18 mouse cellular contexts compared by ENCODE assay signal in genomic region chr11:76037581-76038294, GRCm38 (mm10). TPM values are rescaled to one million over a fixed set of nuclear protein-coding genes. Genes with fewer than 3 reads are reported as not detected.
A peak's percentile ranks its signal among the peaks of the same experiment; 100 is the strongest.
DNase-seq lines count a peak whose midpoint lies in the region; TF ChIP-seq lines count a peak whose summit lies in the region.
"Had no signal": no experiment of that assay in that cellular context is flagged by ENCODE, and none has a peak within 500 bp of the region (broad histone marks: within the 10 kb centered on the region; RNA-seq: fewer than 3 reads in every experiment).

No protein-coding gene starts in this region.

- no peaks in the 10 kb centered on the region for H3K36me3 ChIP-seq in spleen, adult 2 months (ENCODE audit: control insufficient read depth, insufficient read depth, low read length)
- no peaks in the 10 kb centered on the region for H3K36me3 ChIP-seq in forebrain, embryonic 10.5 days (replicated peaks)
- H3K36me3 ChIP-seq: hindbrain, embryonic 10.5 days; limb, embryonic 10.5 days; liver, embryonic 12.5 days had no signal

- WGBS in spleen, adult 2 months = 32% methylated on average over 6 of the region's 6 CpGs
- 63% methylated on average over 6 of the region's 6 CpGs for WGBS in forebrain, embryonic 10.5 days

- TF ChIP-seq CTCF in spleen, adult 2 months (IDR thresholded peaks at IDR 0.05; ENCODE audit: extremely low read depth, insufficient read depth, insufficient read length, insufficient replicate concordance) = no peak

- no peak for TF ChIP-seq POLR2A in spleen, adult 2 months (IDR thresholded peaks at IDR 0.05; ENCODE audit: low read depth, low read length)

- intact Hi-C loops in heart, postnatal 25 days (cut with DNase I) = no loop called here

- H3K9me3 ChIP-seq in forebrain, embryonic 10.5 days = no peaks in the 10 kb centered on the region
- H3K9me3 ChIP-seq: hindbrain, embryonic 10.5 days; limb, embryonic 10.5 days; liver, embryonic 12.5 days had no signal

- H3K27me3 ChIP-seq in spleen, adult 2 months (ENCODE audit: control insufficient read depth, insufficient read depth, low read length) = no peaks in the 10 kb centered on the region
- H3K27me3 ChIP-seq in forebrain, embryonic 10.5 days (ENCODE audit: poor library complexity, severe bottlenecking) = no peaks in the 10 kb centered on the region
- H3K27me3 ChIP-seq: liver, embryonic 12.5 days had no signal

- H3K27ac ChIP-seq in spleen, adult 2 months (ENCODE audit: insufficient read depth, low read length) = peak overlapping the region; percentile 67
- no peak overlapping the region for H3K27ac ChIP-seq in forebrain, embryonic 10.5 days
- H3K27ac ChIP-seq: hindbrain, embryonic 10.5 days; layer of hippocampus, adult 2 months; limb, embryonic 10.5 days; liver, embryonic 12.5 days had no signal

- H3K4me3 ChIP-seq in spleen, adult 2 months (ENCODE audit: extremely low read depth, insufficient read depth, insufficient read length) = no peak overlapping the region
- no peak overlapping the region for H3K4me3 ChIP-seq in forebrain, embryonic 10.5 days
- H3K4me3 ChIP-seq: hindbrain, embryonic 10.5 days; layer of hippocampus, adult 2 months; limb, embryonic 10.5 days; liver, embryonic 12.5 days had no signal

- peak; percentile 17 for DNase-seq in heart, postnatal 4 days
- DNase-seq in heart, postnatal 25 days (ENCODE audit: low spot score) = no peak
- DNase-seq in spleen, adult 2 months (ENCODE audit: low read depth in 1 of 2, low spot score in 2 of 2) = no peak
- DNase-seq in spleen, adult 12 weeks (ENCODE audit: low spot score) = no peak
- DNase-seq in naive thymus-derived CD4-positive, alpha-beta T cell, adult 2 months (ENCODE audit: low read depth) = peak; percentile 68
- DNase-seq in forebrain, embryonic 10.5 days (ENCODE audit: extremely low spot score, low spot score) = no peak
- DNase-seq in adrenal gland, postnatal 10 days = no peak
- DNase-seq: adrenal gland, adult 2 months; cerebellum, adult 18-20 months; kidney, adult 9 months; lung, postnatal 36 days had no signal

- H3K4me1 ChIP-seq in spleen, adult 2 months (ENCODE audit: control insufficient read depth, insufficient read depth, insufficient read length) = peaks cover 2% of the 10 kb centered on the region; the same call in 1 of the 2 replicates
- H3K4me1 ChIP-seq in forebrain, embryonic 10.5 days = peaks cover 20% of the 10 kb centered on the region
- H3K4me1 ChIP-seq: liver, embryonic 12.5 days had no signal

RNA-seq across cellular contexts. Expression of gene Rflnb, which starts 10.2 kb away (rescaled TPM):
- total RNA-seq in heart, postnatal 4 days (2021) = 10 to 100 TPM; 37.3 to 42.1 TPM
- 10 to 100 TPM; 42.5 to 51.7 TPM for total RNA-seq in heart, postnatal 25 days (2021)
- polyA plus RNA-seq in spleen, adult 2 months (2012; rRNA removed) = 11.5 and 15.5 TPM in 2 replicates
- 15.4 and 16.8 TPM in 2 replicates for polyA plus RNA-seq in forebrain, embryonic 10.5 days (2016; fragmentation: Nextera tagmentation; extraction: Ambion mirVana)
- 10 to 100 TPM; 61.0 to 75.2 TPM for total RNA-seq in adrenal gland, postnatal 10 days (2021)

RNA-seq across cellular contexts. Expression of gene 1700016K19Rik, which starts 38.0 kb away (rescaled TPM):
- total RNA-seq in heart, postnatal 4 days (2021) = not detected
- not detected for total RNA-seq in heart, postnatal 25 days (2021)
- polyA plus RNA-seq in spleen, adult 2 months (2012; rRNA removed) = 0.08 and 0.22 TPM in 2 replicates
- polyA plus RNA-seq in forebrain, embryonic 10.5 days (2016; fragmentation: Nextera tagmentation; extraction: Ambion mirVana) = 0.23 and 0.62 TPM in 2 replicates
- total RNA-seq in adrenal gland, postnatal 10 days (2021) = not detected
- total RNA-seq: adrenal gland, adult 2 months; gastrocnemius, adult 8-10 months; heart, adult 8-10 months had no signal
- polyA plus RNA-seq: adrenal gland, adult 2 months; liver, embryonic 12.5 days; midbrain, embryonic 11.5 days had no signal

Comparison
In these comparisons a context has a peak if more than half of its experiments do, and no peak if none do; other contexts are left out.
1. DNase-seq: peak in heart, postnatal 4 days (single experiment) and naive thymus-derived CD4-positive, alpha-beta T cell, adult 2 months (single experiment); none in heart, postnatal 25 days (single experiment), spleen, adult 2 months (0 of 2), spleen, adult 12 weeks (single experiment), forebrain, embryonic 10.5 days (single experiment) and adrenal gland, postnatal 10 days (single experiment).